Mouse (Mus musculus): ENCODE data around the gene Fndc8. TPM values are rescaled to one million over a fixed set of nuclear protein-coding genes. Genes with fewer than 3 reads are reported as not detected.

Gene Fndc8
- polyA plus RNA-seq, 1 experiment, result 0.79 TPM

Other genes with a start within 250 kb of the Fndc8 start
- gene Cct6b, start 127.8 kb upstream of the Fndc8 start, polyA plus RNA-seq (2012; ENCODE audit: insufficient read depth, insufficient read length, missing spikeins), result 0.58 and 0.91 TPM in 2 replicates
- gene Zfp830, start 127.8 kb upstream of the Fndc8 start, polyA plus RNA-seq (2012; ENCODE audit: insufficient read depth, insufficient read length, missing spikeins), result 7.2 and 9.5 TPM in 2 replicates
- gene Lig3, start 111.0 kb upstream of the Fndc8 start, polyA plus RNA-seq (2012; ENCODE audit: insufficient read depth, insufficient read length, missing spikeins), result 3.7 and 5.2 TPM in 2 replicates
- 4.3 and 6.3 TPM in 2 replicates for gene Rffl, start 20.9 kb upstream of the Fndc8 start, polyA plus RNA-seq (2012; ENCODE audit: insufficient read depth, insufficient read length, missing spikeins)
- gene Rad51d, start 1.5 kb upstream of the Fndc8 start, polyA plus RNA-seq (2012; ENCODE audit: insufficient read depth, insufficient read length, missing spikeins), result 13.4 and 21.8 TPM in 2 replicates
- gene Nle1, start 16.3 kb downstream of the Fndc8 start, polyA plus RNA-seq (2012; ENCODE audit: insufficient read depth, insufficient read length, missing spikeins), result 3.8 and 6.7 TPM in 2 replicates
- 9.1 and 14.2 TPM in 2 replicates for gene Unc45b, start 18.4 kb downstream of the Fndc8 start, polyA plus RNA-seq (2012; ENCODE audit: insufficient read depth, insufficient read length, missing spikeins)
- gene Slfn5, start 59.2 kb downstream of the Fndc8 start, polyA plus RNA-seq (2012; ENCODE audit: insufficient read depth, insufficient read length, missing spikeins), result 28.7 and 30.4 TPM in 2 replicates
- gene Slfn9, start 99.7 kb downstream of the Fndc8 start, polyA plus RNA-seq (2012; ENCODE audit: insufficient read depth, insufficient read length, missing spikeins), result 0.55 and 0.92 TPM in 2 replicates
- gene Slfn8, start 128.7 kb downstream of the Fndc8 start, polyA plus RNA-seq (2012; ENCODE audit: insufficient read depth, insufficient read length, missing spikeins), result 0.79 and 2.6 TPM in 2 replicates
- gene Slfn2, start 173.0 kb downstream of the Fndc8 start, polyA plus RNA-seq (2012; ENCODE audit: insufficient read depth, insufficient read length, missing spikeins), result 3.5 and 3.6 TPM in 2 replicates
- not detected in 2 replicates for gene Slfn1, start 224.7 kb downstream of the Fndc8 start, polyA plus RNA-seq (2012; ENCODE audit: insufficient read depth, insufficient read length, missing spikeins)

Measured in brown adipose tissue, adult 24 weeks (tissue).